Mouse (Mus musculus) urinary bladder, postnatal 25 days (tissue): ENCODE measurements around the gene Bckdhb.
"Not testable (repeated sequence)": the region's sequence is repeated elsewhere in the genome, so short reads cannot be mapped to it uniquely, and the experiment has no call there.

Source experiments
- DNase-seq: peaks from one replicate; pipeline ENCODE4 v3.0.0; 2022; ENCODE audit warnings: low spot score

Bckdhb gene

GRCm38 (mm10) chr9:83924878-83925687 lies at the start of gene Bckdhb:
Gene Bckdhb, plus strand, starts transcription at chr9:83925145.
- DNase-seq: peak; percentile 95

DNA sequence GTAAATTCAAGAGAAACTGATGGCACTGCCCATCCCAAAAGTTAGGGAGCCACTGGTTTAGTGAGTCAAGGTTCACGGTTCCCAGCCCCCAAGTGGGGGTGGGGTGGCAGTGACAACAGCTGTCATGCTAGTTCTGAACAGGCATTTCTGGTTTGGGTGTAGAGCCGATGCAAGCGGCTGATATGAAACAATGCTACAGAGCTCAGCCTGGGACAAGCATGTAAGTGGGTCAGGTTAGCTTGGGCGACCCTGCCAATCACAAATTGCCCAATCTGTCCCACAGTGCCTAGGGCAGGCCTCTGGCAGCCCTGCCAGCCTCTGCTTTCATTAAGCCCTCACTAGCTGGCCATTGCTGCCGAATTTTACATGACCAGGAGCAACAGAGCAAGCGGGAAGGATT lies 42.8 kb upstream of the Bckdhb start:
- peak; percentile 66 for DNase-seq

DNA sequence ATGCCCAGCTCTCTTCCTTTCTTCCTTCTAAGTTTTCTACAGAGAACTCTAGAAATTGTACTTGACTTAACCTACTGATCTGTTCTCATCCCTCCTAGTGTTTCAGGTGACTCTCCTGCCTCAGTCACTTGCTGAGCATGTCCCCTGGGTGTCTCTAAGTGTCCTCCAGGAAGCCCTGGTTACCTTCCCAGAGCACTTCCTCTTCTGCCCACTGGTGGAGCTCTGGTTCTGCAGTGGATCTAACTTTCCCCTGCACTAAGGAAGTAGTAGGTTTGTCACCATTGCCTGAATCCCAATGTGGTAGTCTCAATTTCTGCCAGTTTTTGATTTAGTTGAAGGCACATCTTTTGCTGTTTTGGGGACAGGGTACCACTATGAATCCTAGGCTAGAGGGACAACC lies 38.8 kb upstream of the Bckdhb start:
- no peak for DNase-seq

DNA sequence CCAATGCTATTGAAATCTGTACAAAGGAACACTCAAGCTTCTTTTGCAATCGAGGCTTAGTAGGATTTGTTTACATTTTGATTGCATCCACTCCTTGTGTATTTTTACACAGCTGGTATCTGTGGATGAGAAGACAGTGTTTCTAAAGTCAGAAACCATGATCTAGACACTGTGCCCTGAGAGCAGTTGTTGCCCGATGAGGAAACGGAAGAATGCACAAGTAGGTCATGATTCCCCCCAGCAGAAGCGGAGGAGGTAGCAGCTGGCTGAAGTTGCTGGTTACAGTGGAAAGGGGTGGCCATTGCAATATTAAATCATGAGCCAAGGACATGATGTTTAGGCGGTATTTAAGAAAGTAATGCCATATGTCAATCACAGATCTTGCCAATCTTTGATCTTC lies 36.7 kb upstream of the Bckdhb start:
- DNase-seq: no peak

- DNase-seq: no peak
These were observed 31.9 kb upstream of the Bckdhb start for GRCm38 (mm10) chr9:83893073-83893472.

GRCm38 (mm10) chr9:83893767-83894330 lies 31.1 kb upstream of the Bckdhb start:
- peak; percentile 21 for DNase-seq

DNA sequence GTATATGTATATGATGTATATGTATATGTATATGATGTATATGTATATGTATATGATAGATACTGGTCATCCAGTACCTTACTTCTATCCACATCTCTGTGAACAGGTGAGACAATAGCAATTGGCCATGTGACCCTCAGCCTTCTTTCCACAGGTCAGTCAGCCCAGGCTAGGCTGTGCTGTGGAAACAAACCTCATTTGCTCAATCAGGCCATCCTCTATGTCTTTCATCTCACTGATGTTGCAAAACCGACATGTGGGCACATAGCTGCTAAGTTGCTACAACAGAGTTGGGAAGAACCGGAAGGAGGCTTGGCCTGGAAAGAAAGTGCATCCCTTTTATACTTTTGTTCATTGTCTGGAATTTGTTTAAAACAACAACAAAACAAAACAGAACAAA lies 22.9 kb upstream of the Bckdhb start:
- DNase-seq: no peak

DNA sequence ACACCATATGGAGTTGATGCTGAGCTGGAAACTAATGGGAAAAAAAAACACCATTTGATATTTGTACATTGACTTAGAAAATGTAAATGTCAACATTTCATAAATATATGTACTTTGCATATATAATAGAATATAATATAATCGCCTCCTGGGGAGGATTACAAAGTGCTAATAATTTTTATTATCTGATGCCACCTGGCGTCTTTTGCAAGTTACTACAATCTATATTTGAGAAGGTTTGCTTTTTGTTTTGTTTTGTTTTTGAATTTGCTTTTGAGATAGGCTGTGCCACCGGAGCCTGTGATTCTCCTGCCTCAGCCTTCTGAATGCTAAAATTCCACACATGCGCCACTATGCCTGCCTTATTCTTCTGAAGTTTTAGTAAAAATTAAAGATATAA lies 19.1 kb upstream of the Bckdhb start:
- DNase-seq: no peak

DNA sequence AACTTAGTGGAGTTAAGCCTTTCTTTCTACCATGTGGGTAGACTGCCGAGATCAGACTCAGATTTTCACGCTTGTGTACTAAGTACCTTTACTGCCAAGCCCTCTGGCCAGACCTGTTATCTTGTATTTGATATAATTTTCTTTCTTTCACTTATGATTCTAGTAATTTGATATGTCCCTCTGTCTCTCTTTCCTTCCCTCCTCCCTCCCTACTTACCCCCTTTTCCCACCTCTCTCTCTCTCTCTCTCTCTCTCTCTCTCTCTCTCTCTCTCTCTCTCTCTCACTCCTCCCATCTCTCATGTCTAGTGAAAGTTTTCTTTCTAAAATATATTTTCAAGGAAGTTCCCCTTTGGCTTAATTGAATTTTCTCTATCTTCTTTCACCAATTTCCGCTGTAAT lies 17.9 kb upstream of the Bckdhb start:
- DNase-seq: no peak

GRCm38 (mm10) chr9:83909836-83910235 lies 15.1 kb upstream of the Bckdhb start:
- DNase-seq: no peak

DNA sequence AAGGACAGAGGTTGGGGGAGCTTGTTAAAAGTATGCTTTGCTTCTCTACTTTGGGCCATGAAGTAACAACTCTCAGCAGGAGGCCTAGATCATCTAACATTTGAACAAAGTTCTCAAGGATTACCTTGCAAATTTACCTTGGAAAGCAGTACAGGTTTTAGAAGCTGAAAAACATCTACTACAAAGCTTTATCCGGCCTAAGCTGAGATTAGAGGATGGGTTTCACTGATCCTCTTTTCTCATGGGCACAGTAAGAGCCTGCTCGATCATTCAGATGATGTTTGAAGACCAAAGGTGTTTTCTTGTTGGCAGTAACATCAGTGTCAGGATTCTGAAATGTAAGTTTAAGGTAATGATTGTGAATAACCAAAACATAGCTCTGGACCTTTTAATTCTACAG lies 14.0 kb upstream of the Bckdhb start:
- no peak for DNase-seq

GRCm38 (mm10) chr9:83922076-83922475 lies 2.9 kb upstream of the Bckdhb start:
- DNase-seq: no peak

DNA sequence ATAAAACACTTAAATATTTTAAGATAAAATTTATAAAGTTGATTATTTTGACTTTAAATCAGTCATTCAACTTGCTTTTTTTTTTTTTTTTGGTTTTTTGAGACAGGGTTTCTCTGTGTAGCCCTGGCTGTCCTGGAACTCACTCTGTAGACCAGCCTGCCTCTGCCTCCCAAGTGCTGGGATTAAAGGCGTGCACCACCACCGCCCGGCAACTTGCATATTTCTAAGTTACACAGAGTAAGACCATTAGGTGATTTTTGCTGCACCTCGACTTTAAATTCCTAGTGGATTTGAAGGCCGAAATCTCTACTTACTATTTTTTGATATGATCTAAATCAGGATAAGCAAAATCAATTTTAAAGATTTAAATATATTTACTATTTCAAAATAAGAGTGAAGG lies 589 bp upstream of the Bckdhb start:
- no peak for DNase-seq

- no peak for DNase-seq
These were observed 720 bp downstream of the Bckdhb start for GRCm38 (mm10) chr9:83925688-83926041.

GRCm38 (mm10) chr9:83926302-83926701 lies 1.4 kb downstream of the Bckdhb start:
- no peak for DNase-seq

DNA sequence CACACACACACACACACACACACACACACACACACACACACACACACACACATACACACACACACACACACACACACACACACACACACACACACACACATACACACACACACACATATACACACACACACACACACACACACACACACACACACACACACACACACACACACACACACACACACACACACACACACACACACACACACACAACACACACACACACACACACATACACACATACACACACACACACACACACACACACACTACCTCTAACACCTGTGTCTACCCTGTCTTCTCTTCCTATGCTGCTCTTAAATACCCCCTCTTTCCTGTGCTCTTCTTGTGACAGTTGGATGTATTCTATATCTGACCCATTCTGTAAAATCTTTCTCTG lies 14.6 kb downstream of the Bckdhb start:
- DNase-seq: not testable (repeated sequence)

- no peak for DNase-seq
These were observed 15.1 kb downstream of the Bckdhb start for GRCm38 (mm10) chr9:83940016-83940415.

DNA sequence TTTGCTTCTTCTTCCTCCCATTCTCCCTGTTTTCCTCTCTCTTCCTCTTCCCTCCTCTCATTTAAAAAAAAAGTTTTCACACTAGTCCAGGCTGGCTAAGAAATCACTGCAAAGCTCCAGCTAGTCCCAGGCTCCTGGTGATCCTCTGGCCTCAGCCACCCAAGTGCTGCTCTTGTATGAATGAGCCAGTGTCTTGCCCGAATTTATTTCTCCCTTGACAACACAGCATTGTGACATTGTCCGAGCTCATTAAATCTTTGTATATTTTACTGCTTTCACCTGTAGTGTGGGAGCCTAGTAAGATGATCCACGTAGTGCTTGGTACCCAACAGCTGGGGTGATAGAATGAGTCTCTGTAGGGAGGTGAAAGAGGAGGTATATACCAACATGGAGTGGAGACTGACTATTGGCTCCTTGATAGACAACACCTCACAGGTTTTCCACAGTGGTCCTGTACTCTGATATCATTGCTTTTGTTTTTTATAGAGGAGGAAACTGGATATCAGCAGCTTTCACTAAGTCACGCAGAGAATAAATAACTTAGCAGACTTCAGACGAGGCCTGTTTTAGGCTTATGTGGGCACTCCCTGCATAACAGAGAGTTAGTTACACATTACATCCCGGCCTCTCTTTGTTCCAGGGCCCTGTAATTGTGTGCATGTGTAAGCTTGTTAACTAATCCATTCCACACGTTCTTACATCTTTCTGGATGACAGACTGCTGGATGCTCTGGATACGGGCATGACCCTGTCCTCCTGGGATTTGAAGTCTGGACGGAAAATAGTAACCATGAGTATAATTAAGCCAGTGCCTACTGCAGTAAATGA lies 15.8 kb downstream of the Bckdhb start:
- no peak for DNase-seq

DNA sequence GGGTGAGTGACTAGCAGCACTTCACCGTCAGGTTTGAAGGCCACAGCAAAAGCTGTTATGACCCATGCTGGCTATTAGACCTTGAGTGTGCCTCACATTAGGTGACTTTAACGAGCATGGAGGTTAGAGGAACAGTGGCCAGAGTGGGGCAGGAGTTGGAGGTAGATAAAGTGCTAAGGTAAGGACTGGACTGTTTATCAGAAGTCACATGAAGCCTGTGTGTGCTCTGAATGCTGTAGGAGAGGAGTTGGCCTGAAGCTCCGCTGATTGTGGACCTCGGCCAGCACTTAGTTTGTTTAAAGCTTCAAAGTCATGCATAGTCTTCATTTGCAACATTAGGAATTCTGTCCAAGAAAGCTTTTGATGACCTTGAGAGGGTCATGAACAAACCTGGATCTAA lies 26.4 kb downstream of the Bckdhb start:
- DNase-seq: no peak

GRCm38 (mm10) chr9:83956632-83957314 lies 31.8 kb downstream of the Bckdhb start:
- DNase-seq: peak; percentile 65

DNA sequence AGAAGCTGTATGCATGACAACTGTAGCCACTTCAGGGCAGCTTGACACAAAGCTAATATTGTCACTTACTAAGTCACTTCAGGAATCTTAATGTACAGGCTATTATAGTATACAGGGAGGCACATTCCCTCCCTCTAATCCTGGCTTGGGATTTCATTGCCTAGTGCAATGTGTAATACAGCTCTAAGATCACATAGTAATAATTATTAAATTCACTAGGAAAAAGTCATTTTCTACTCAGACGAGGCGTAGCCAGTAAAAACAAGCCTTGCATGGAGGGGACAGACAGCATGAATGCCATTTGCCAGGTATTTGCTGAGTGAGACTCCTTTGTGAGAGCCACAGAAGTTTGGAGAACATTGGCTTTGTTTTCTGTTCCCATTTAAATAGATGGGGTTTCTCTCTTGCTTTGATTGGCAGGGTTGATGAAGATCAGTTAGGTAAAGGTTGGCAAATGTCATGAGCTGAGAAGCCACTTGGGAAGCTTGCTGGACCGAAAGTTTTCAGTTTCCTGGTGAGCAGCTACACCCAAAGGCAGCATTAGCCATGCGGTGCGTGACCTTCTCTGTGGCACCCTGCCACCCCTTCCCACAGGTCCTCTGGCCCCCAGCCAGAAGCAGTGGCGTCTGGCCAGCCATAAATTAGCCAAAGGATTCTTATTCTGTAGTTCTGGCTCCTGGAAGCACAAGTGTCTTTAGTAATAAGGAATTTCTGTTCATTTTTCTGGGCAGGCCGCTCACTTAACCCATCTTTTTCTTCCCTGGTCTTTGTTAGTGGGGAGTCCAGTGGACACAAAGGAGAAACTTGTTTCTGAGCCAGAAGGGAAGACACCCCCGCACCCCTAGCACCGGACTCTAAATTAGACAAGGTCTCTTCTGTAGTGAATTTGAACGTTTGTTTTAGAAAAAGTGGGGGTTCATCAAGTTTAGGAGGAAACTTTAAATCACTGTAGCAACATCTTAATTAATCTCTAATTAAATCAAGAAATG lies 37.4 kb downstream of the Bckdhb start:
- peak; percentile 8 for DNase-seq
